Mouse (Mus musculus): ENCODE measurements around the gene Gpx6.

Gpx6 gene

DNA sequence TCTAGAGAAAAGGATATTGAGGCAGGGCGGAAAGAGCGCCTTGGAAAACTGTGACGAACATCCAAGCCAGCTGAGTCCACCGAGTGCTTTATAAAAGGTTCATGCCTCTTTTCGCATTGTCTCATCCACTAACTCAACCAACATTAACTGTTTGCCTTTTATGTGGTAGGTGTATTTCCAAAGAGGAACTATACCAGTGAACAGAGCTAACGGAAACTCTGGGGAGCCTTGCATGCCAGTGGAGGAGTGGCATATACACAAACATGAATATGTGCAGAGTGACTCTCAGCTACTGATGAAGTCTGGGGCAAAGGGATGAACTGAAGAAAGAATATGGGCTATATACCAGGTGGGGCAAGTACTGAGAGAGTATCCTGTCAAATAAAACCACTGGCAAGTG lies 11.5 kb downstream of the Gpx6 start:
- no peak for DNase-seq (ENCODE audit: low read depth)

DNA sequence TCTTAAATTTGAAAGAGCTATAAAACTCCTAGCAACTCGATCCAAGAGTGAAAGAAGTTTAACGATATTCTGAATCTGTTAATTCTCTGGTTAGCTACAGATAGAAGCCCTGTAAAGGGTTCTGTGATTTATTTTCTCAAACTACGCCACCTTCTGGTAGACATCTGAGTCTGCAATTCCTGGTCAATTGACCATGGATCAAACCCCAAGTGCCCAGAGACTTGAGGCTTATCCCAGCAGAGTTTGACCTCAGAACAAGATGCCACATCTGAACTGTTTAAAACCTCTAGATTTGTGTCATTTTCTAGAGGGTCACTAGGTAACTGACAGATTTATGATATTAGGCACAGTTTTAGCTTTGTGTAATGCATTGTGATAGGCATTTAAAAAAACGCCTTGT lies 14.3 kb downstream of the Gpx6 start:
- peak; percentile 9 for DNase-seq (ENCODE audit: low read depth)

DNA sequence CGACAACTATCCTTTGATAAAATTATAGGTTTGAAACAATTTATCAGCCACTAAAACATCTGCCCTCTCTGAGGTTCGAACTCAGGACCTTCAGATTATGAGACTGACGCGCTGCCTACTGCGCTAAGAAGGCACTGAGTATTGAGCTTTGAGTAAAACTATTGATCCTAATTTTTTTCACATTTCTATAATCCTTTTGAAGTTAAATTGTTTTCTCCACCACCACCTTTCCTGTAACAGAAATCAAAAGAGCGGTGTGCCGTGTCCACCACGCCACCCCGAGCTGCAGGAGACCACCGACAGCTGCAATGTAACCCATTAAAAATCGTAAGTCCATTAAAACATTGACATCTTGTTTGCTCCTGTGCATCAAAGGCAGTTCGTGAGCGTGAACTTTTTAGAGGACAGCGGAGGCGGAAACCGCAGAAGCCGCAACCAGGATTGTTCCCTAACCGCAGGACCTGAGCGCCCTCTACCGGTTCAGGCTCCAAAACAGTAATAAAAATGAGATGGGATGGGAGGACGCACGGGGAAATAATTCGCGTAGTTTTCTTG lies 14.8 kb downstream of the Gpx6 start:
- peak; percentile 44 for DNase-seq (ENCODE audit: low read depth)

DNA sequence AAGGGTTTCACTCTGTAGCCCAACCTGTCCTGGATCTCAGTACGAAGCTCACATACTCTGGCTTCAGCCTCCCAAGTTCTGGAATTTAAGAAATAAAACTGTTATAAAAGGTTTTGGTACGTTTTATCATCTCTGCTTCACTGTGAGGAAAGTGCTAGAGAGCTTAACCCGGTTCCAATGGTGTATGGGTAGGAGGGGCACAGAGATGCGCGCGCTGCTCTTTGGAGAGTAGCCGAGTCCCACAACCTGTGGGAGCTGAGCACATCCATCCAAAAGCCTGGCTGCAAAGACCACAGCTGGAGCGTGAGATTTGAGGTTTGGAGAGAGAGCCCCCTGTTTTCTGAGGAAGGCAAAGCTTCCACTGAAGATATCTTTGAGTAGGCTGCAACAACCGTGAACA lies 15.5 kb downstream of the Gpx6 start:
- no peak for DNase-seq (ENCODE audit: low read depth)

DNA sequence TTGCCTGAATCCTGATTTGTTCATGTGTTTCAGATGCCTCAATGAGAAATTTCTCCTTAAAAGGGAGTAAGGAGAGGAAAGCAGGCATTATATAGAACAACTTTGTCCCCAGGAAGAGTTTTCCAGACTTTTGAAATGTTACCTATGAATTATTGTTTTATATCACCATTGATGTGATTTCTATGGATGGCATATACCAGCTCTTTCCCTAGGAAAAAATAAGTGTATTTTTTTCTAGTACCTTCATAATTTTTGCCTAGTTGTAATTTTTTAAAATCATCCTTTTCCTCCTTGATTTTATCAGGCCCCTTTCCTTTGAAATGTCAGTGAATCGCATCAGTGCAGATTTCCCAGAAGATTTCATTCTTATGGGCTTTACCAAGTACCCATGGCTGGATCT lies 34.7 kb downstream of the Gpx6 start, which contains the start of gene Olfr1367:
TSS of gene Olfr1367 (plus strand) at position 301 of the 400 bp plus-strand sequence.
- no peak for DNase-seq (ENCODE audit: low read depth)

DNA sequence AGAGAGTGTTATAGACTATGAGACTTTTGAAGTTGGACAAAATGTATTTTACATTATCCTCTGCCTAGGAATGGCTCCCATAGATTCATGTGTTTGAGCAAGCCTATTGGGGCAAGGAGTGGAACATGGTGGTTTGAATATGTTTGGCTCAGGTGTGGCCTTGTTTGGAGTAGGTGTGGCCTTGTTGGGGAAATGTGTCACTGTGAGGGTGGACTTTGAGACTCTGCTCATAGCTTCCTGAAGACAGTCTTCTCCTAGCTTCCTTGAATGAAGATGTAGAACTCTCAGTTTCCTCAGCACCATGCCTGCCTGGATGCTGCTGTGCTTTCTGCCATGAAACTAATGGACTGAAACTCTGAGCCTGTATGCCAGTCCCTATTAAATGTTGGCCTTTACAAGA lies 38.7 kb downstream of the Gpx6 start:
- no peak for DNase-seq (ENCODE audit: low read depth)

DNA sequence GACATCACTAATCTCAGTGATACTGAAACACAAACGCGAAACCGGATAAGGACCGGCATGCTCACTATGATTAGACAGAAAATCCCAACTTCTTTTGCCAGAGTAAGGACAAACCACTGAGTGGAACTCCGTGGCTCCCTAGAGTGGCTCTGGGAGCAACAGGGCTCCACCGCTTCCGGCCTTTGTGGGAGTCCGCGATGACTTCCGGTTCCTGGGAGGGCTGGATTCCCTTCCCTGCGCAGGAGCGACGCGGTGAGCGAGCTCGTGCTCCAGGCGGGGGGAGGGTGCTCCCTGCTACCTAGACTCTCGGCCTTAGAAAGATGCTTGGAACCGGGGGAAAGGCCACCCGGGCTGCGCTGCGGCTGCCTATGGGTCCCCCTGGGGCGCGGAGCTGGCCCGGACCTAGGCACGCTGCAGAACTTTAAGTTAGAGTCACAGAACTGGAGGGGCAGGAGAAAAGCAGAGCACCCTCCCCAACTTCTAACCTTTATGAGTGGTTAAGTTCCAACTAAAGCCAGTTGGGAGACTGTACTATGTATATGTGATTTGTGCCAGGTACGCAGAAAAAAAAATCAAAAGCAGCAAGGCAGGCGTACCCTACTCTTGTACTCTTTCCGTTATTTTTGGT lies 50.8 kb downstream of the Gpx6 start, which contains the start of gene Zscan12:
TSS of gene Zscan12 (plus strand) at position 200 of the 628 bp plus-strand sequence.
- peak; percentile 67 for DNase-seq (ENCODE audit: low read depth)

DNA sequence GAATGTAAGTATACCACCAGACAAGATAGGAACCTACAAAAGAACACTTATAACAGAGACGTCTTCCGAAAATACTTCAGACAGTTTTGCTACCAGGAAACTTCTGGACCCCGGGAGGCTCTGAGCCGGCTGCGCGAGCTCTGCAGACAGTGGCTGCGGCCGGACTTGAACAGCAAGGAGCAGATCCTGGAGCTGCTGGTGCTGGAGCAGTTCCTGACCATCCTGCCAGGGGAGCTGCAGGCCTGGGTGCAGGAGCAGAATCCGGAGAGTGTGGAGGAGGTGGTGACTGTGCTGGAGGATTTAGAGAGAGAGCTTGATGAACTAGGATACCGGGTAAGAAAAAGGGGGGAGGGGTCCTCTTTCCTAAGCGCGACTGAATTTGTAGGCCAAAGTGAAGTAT lies 51.8 kb downstream of the Gpx6 start:
- DNase-seq (ENCODE audit: low read depth), result peak; percentile 8

DNA sequence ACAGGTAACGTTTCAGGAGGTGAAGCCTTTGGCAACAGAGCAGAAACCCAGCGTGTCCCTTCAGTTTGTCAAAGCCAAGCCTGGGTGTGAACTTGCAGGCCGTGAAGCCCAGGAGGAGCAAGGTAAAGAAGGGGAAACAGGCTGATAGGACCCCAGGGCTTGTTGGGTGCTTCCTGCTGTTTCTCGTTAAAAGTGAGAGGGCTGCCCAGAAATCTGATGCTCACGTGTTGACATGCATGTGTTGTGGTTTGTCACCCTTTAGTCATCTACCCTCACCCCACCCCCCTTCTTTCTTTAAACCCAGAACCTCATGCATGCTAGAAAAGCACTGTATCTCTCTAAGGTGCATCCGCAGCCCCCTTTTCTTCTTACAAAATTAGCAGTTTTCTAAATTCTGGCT lies 54.7 kb downstream of the Gpx6 start:
- peak; percentile 64 for DNase-seq (ENCODE audit: low read depth)

Data from naive thymus-derived CD4-positive, alpha-beta T cell, adult 2 months (primary cell).